Mouse (Mus musculus): Measurements from ENCODE around the gene Glce.

Glce gene

DNA sequence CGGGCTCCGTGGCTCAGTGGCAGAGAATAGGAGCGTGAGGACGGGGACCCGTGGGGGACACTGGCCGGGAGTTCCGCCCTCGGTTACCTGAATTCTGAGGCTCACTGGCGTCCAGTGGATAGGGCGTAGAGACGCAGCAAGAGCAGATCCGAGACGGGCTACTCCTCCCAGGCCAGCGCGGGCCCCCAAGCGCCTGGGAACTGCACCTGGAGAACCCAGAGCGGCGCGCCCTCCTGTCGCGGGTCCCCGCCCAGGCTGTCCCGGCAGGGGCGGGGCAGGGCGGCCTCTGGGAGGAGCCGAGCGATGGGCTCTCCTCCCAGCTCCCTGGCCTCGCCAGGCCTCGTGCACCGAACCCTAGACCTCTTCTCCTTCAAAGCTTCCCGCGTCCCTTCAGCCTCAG is 95.9 kb downstream of the Glce start, which contains the start of gene Paqr5:
Gene Paqr5, minus strand, starts transcription at position 257 of the 400 bp plus-strand sequence.
- DNase-seq (ENCODE audit: low spot score in 2 of 2), result peak in 1 of 2 experiments; percentile 11

DNA sequence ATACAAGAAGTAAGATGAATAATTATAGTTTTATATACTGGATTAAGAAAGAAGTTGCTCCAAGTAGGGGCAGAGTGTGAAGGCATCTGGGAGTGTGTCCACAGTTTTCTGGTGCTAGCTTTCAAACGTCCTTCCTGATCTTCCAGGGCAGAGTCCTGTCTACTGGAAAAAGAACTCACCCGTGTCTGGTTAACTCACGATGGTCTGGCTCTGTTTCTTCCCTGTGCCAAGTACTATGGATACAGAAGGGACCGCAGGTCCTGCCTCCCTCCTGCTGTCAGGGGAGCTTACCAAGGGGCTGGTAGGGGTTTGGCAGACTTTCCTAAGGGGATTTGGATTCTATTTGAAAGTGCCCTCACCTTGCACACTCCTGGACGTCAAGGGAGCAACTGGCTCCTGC is 97.4 kb downstream of the Glce start:
- no peak for DNase-seq (ENCODE audit: low spot score in 2 of 2)

DNA sequence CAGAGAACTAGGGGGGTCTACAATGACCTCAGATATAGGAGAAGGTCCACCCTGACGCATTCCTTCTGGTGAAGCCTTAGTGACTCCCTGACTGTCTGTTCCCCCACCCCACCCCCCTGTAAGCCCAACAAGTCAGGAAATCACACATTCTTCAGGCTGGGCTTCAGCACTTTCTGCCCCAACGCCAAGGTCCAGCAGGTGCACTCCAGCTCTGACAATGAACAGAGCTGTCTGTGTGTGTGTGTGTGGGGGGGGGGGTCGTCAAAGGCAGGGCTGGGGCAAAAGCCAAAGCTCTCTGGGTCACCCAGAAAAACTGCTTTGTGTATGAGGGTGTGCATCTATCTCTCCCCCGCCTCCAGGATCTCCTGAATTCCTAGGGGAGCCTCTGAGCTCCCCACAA is 98.6 kb downstream of the Glce start:
- no peak for DNase-seq (ENCODE audit: low spot score in 2 of 2)

DNA sequence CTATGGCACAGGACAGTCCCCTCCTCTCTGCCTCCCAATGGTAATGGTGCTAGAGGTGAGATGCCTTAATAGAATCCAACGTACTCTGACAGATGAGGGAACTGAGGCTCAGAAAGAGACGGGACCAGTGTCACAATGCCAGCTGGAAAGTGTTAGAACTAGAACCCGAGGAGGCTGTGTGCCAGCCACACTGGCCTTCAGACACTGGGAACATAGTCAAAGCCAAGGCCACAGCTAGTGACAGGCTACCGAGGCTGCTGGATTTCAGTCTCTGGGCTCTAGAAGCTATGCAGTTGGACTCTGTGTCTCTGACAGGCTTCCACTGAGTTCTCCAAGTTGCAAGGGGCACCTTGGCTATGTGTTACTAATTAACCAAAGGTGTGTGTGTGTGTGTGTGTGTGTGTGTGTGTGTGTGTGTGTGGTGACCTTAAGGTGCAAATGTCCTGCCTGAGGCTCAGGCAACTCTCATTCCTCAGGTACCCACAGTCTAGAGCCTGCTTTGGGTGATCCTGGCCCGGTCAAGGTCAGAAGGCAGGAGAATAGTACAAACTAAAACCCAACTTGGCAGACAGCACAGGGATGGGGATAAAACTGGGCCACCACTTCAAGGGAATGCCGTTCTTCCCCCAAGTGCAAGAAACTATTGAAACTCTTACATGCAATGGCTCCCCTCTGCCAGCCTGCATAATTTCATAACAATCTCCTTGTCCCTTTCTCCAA is 99.3 kb downstream of the Glce start:
- no peak for DNase-seq (ENCODE audit: low spot score in 2 of 2)

DNA sequence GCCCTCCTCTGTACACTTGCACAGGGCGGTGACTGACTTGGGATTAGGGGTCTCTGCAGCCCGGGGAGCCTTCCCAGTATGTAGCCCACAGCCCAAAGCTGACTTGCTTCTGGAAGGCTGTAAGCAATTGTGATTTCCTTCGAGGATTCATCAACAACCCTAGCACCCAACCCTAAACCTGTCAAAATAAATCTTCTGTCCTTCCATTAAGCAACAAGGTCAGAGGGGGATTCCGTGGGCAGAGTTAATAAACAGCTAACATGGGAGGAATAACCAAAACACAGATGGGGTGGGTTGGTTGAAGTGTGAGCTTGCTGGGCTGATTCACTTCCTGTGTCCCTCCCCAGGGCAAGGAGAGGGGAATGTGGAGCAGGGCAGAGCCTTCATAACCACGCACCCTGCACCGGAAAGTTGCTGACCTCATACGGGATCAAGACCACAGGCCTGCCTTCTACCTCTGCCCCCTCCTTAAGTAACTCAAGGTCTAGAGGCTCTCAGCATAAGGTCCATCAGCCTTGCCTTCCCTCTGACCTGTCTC is 100.8 kb downstream of the Glce start:
- no peak for DNase-seq (ENCODE audit: low spot score in 2 of 2)

DNA sequence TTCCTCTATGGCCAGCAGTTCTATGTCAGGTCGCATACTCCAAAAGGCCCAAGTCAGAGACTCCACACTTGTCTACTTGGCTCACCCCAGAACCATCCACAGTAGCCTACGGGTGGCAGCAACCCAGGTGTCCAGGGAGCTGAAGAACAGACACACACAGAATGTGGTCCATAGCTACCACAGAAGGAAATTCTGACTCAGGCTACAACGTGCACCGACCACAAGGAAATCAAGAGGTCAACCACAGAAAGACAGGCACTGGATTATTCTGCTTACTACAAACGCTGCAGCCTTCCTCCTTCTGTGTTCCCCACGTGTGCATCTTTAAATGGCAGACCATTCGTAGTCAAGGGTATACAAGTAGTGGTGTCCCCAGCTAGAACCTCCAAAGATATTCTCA is 102.2 kb downstream of the Glce start:
- no peak for DNase-seq (ENCODE audit: low spot score in 2 of 2)

DNA sequence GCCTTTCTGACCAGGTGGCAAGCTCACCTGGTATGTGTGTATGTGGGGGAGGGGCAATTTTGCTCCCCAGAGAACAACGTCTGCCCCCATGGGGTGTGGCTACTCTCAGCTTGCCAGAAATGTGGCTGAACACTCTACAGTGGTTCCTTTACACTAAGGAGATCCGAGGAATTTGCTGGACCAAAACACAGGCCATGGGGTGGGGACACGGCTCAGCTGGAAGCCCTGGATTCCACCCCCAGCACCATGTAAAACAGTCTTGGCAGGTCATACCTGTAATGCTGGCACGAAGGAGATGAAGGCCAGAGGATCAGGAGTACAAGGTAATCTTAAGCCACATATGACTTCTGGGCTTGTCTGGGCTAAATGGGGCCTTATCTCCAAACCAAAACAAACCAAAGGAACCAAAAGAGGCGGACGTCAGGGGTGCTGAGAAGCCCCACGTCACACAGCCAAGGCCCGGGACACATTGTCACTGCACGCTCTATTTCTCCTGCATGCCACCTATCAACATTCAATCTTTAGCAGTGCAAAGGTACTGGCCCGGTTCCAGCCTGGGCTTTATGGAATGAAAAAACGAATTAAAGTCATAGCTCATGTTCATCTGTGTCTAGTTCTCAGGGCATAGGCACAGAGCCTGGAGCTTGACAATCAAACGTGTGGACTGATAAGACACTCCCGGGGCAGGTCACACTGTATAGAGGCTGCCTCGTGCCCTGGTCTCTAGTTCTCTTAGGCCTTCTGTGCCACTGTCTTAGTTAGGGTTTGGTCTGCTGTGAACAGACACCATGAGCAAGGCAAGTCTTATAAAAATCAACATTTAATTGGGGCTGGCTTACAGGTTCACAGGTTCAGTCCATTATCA is 104.0 kb downstream of the Glce start:
- DNase-seq (ENCODE audit: low spot score in 2 of 2), result no peak

DNA sequence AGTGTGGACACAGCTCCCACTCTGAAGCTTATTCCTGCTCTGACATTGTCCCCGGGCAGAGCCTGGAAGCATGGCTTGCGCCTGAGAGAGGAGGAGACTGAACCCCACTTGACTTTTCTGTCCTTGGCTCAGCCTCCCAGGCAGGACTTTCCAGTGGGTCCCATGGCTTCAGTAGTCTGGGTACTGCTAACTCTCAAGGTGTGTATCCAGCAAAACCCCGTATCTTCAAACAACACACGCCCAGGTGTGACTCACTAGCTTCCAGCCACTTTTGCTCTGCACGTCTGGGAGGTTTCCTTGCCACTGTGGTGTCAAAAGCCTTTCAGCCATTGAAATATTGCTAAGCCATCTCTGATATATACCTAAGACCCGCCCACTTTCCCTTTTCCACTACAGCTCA is 105.1 kb downstream of the Glce start:
- DNase-seq (ENCODE audit: low spot score in 2 of 2), result no peak

DNA sequence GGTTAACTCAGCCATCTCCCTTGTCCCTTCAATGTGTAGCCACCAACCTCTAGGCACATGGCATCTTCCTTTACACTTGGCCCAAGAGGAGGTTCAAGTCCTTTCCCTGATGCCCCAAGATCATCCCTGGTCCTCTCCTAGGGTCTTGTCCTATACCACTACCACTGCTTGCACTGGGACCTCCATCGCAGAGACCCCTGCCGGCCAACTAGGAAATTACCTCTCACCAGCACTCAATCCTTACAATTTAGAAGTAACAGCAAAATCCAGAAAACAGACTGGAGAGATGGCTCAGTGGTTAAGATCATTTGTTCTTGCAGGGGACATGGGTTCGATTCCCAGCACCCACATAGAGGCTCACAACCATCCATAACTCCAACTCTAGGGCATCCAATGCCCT is 107.0 kb downstream of the Glce start:
- no peak for DNase-seq (ENCODE audit: low spot score in 2 of 2)

DNA sequence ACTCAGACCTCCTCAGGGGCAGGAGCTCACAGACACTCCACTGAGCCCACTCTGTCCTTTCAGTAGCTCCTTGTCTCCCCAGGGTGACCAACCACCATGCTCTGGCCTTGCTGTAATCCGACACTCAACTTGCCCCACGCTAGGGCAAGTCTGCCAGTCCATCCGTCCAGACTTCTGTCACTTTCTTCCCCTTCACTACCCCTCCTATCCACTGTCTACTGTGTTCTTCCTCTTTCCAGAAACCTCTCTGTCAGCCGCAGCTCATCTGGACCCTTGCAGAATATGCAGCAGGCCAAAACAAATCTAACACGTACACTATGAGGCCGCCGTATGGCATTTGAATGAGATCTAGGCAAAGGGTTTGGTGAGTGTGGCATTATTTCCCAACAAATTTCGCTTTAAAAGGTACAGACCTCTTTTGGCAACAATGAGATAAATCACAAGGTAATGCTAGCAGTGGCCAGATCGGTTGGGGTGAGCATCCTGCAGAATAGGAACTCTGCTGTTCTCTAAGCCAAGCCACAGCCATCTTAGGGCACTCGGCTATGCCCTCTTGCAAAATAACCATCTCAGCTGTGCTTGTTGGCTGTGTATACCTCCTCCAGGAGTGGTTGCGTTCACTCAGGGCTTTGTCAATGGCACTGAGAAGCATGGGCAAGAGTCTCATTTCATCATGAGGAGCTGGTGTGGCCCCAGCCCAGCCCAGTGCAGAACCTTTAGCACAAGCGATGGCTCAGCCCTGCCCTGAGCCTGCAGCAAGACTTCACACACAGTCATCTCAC is 108.9 kb downstream of the Glce start:
- no peak for DNase-seq (ENCODE audit: low spot score in 2 of 2)

DNA sequence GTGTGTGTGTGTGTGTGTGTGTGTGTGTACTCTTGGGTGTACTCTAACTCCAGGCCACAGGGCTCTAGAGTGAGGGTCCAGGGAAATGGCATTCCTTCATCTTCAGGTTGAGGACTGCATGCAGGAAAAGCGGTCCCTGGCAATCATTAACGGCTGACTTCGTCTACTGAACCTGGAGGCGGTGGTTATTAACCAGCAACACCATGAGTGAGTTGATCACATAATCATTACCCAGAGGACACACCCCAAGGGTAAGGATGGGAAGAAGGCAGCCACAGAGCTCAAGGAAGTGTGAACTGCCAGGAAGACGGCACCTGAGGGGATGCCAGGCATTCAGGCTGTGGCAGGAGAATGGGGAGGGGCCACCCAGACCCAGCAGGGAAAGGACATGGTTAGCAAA is 114.1 kb downstream of the Glce start:
- DNase-seq (ENCODE audit: low spot score in 2 of 2), result no peak
